Mouse (Mus musculus) cerebellum, adult 9-11 months (tissue): Measurements from ENCODE around the gene 4921507P07Rik.
"Not testable (repeated sequence)": the region's sequence is repeated elsewhere in the genome, so short reads cannot be mapped to it uniquely, and the experiment has no call there.

Experiments
- DNase-seq: peaks from one replicate; pipeline ENCODE4 v3.0.0; 2022

Gene 4921507P07Rik

GRCm38 (mm10) chr6:50554223-50554622 lies 42.2 kb downstream of the 4921507P07Rik start:
- not testable (repeated sequence) for DNase-seq

GRCm38 (mm10) chr6:50552881-50553518 lies 43.4 kb downstream of the 4921507P07Rik start:
- no peak for DNase-seq

- DNase-seq, result no peak
Observed at GRCm38 (mm10) chr6:50549791-50550190, 46.6 kb downstream of the 4921507P07Rik start.

GRCm38 (mm10) chr6:50549051-50549450 lies 47.4 kb downstream of the 4921507P07Rik start:
- DNase-seq, result no peak

- DNase-seq, result no peak
Observed at GRCm38 (mm10) chr6:50545412-50546043, 50.9 kb downstream of the 4921507P07Rik start.

GRCm38 (mm10) chr6:50542535-50542934 lies 53.9 kb downstream of the 4921507P07Rik start:
- DNase-seq, result no peak

GRCm38 (mm10) chr6:50539641-50540040 lies 56.8 kb downstream of the 4921507P07Rik start:
- no peak for DNase-seq

GRCm38 (mm10) chr6:50536461-50536892 lies 60.0 kb downstream of the 4921507P07Rik start:
- peak; percentile 67 for DNase-seq

GRCm38 (mm10) chr6:50535346-50535745 lies 61.1 kb downstream of the 4921507P07Rik start:
- DNase-seq, result no peak

GRCm38 (mm10) chr6:50531920-50532319 lies 64.5 kb downstream of the 4921507P07Rik start:
- no peak for DNase-seq

- no peak for DNase-seq
Observed at GRCm38 (mm10) chr6:50531003-50531402, 65.4 kb downstream of the 4921507P07Rik start.

- DNase-seq, result no peak
Observed at GRCm38 (mm10) chr6:50529194-50529593, 67.2 kb downstream of the 4921507P07Rik start.

- no peak for DNase-seq
Observed at GRCm38 (mm10) chr6:50527416-50527815, 69.0 kb downstream of the 4921507P07Rik start.

- DNase-seq, result peak; percentile 51
Observed at GRCm38 (mm10) chr6:50526597-50527024, 69.8 kb downstream of the 4921507P07Rik start.

- DNase-seq, result no peak
Observed at GRCm38 (mm10) chr6:50525846-50526245, 70.6 kb downstream of the 4921507P07Rik start.

- no peak for DNase-seq
Observed at GRCm38 (mm10) chr6:50524261-50524896, 72.1 kb downstream of the 4921507P07Rik start.
